In genomic region chrX:108833381-108834020, GRCm38 (mm10) we compare ENCODE assay signal across 8 mouse cellular contexts. TPM values are rescaled to one million over a fixed set of nuclear protein-coding genes. Genes with fewer than 3 reads are reported as not detected.
DNase-seq lines count a peak whose midpoint lies in the region; ATAC-seq and TF ChIP-seq lines count a peak whose summit lies in the region.

No protein-coding gene starts in this region.

- no peak for ATAC-seq in heart, embryonic 15.5 days (replicated peaks; ENCODE audit: insufficient number of reproducible peaks, insufficient read depth, low FRiP score, low read depth)
- 0 out of 2 replicates have a peak, but pooled peaks have one; percentile 12 for ATAC-seq in liver, postnatal 0 days

- H3K4me2 ChIP-seq in heart, embryonic 15.5 days, result peak overlapping the region; percentile 60
- peak overlapping the region; percentile 76 for H3K4me2 ChIP-seq in liver, postnatal 0 days (ENCODE audit: low read depth, low read length)

- peak overlapping the region; percentile 79 for H3K9ac ChIP-seq in ES-Bruce4 (ENCODE audit: low read depth, poor library complexity, severe bottlenecking)
- H3K9ac ChIP-seq in heart, embryonic 15.5 days, result peak overlapping the region; percentile 57
- H3K9ac ChIP-seq in liver, postnatal 0 days (replicated peaks), result peak overlapping the region; percentile 76

- H3K27me3 ChIP-seq in ES-Bruce4 (ENCODE audit: control insufficient read depth, insufficient read depth, low read length, poor library complexity, severe bottlenecking), result no peaks in the 10 kb centered on the region
- H3K27me3 ChIP-seq in erythroblast, embryonic 14.5 days (ENCODE audit: control insufficient read depth), result no peaks in the 10 kb centered on the region
- no peaks in the 10 kb centered on the region for H3K27me3 ChIP-seq in heart, embryonic 15.5 days
- H3K27me3 ChIP-seq in liver, postnatal 0 days (ENCODE audit: insufficient read depth, low read length), result no peaks in the 10 kb centered on the region

- H3K4me1 ChIP-seq in ES-Bruce4 (ENCODE audit: control insufficient read depth, insufficient read depth, low read length), result no peaks in the 10 kb centered on the region
- peaks cover 3% of the 10 kb centered on the region for H3K4me1 ChIP-seq in erythroblast, embryonic 14.5 days (ENCODE audit: control insufficient read depth)
- H3K4me1 ChIP-seq in heart, embryonic 15.5 days (replicated peaks), result no peaks in the 10 kb centered on the region
- no peaks in the 10 kb centered on the region for H3K4me1 ChIP-seq in liver, postnatal 0 days (ENCODE audit: insufficient read depth)

- no peak overlapping the region for H3K27ac ChIP-seq in ES-Bruce4 (ENCODE audit: insufficient read depth, low read length)
- peak overlapping the region; percentile 89 for H3K27ac ChIP-seq in heart, embryonic 15.5 days
- H3K27ac ChIP-seq in liver, postnatal 0 days (ENCODE audit: low read depth), result peak overlapping the region; percentile 90

- H3K9me3 ChIP-seq in ES-Bruce4 (replicated peaks; ENCODE audit: control insufficient read depth, insufficient read depth, low read length, poor library complexity, severe bottlenecking), result no peaks in the 10 kb centered on the region
- H3K9me3 ChIP-seq in erythroblast, embryonic 14.5 days (ENCODE audit: control insufficient read depth, low read length), result no peaks in the 10 kb centered on the region
- no peaks in the 10 kb centered on the region for H3K9me3 ChIP-seq in heart, embryonic 15.5 days (replicated peaks)
- no peaks in the 10 kb centered on the region for H3K9me3 ChIP-seq in liver, postnatal 0 days (ENCODE audit: low read length)

- peak overlapping the region; percentile 88 for H3K4me3 ChIP-seq in ES-Bruce4 (ENCODE audit: low read depth, low read length)
- peak overlapping the region; percentile 83 for H3K4me3 ChIP-seq in erythroblast, embryonic 14.5 days (replicated peaks)
- peak overlapping the region; percentile 67 for H3K4me3 ChIP-seq in heart, embryonic 15.5 days
- H3K4me3 ChIP-seq in liver, postnatal 0 days (ENCODE audit: low read depth, low read length), result peak overlapping the region; percentile 72

- no peak for TF ChIP-seq EP300 in ES-Bruce4 (IDR thresholded peaks at IDR 0.05; ENCODE audit: insufficient read depth, low read depth, low read length)
- no peak for TF ChIP-seq EP300 in liver, postnatal 0 days (IDR thresholded peaks at IDR 0.05; ENCODE audit: low read depth)

- DNase-seq in brain, adult 2 months (ENCODE audit: low read depth, low spot score), result peak; percentile 27
- DNase-seq in kidney, postnatal 14 days, result peak; percentile 8
- peak; percentile 30 for DNase-seq in liver, postnatal 0 days
- DNase-seq in ovary, postnatal 14 days (ENCODE audit: low spot score), result peak; percentile 6
- DNase-seq in thymus, postnatal 14 days, result peak; percentile 29

- no peak for TF ChIP-seq POLR2A in ES-Bruce4 (IDR thresholded peaks at IDR 0.05; ENCODE audit: insufficient read depth, low read length)

- TF ChIP-seq CTCF in ES-Bruce4 (IDR thresholded peaks at IDR 0.05; ENCODE audit: low read depth, low read length), result no peak
- no peak for TF ChIP-seq CTCF in liver, postnatal 0 days (IDR thresholded peaks at IDR 0.05; ENCODE audit: low read depth)

- no peaks in the 10 kb centered on the region for H3K36me3 ChIP-seq in ES-Bruce4 (ENCODE audit: control insufficient read depth, insufficient read depth, low read length, poor library complexity, severe bottlenecking)
- peaks cover 3% of the 10 kb centered on the region; the same call in 1 of the 2 replicates for H3K36me3 ChIP-seq in erythroblast, embryonic 14.5 days (ENCODE audit: control insufficient read depth)
- no peaks in the 10 kb centered on the region for H3K36me3 ChIP-seq in heart, embryonic 15.5 days
- H3K36me3 ChIP-seq in liver, postnatal 0 days (replicated peaks; ENCODE audit: insufficient read depth, low read length), result no peaks in the 10 kb centered on the region

- WGBS in heart, embryonic 15.5 days, result 14% methylated on average over 20 of the region's 21 CpGs
- 21% methylated on average over 21 of the region's 21 CpGs for WGBS in liver, postnatal 0 days (ENCODE audit: insufficient replicate concordance)

RNA-seq across cellular contexts. Expression of gene Brwd3, which starts 0.7 kb away (rescaled TPM):
- polyA plus RNA-seq in ES-Bruce4 (2011; ENCODE audit: insufficient read depth, insufficient read length, low read depth, missing spikeins), result 40.1 and 45.0 TPM in 2 replicates
- polyA plus RNA-seq in erythroblast, embryonic 14.5 days (2012), result 0.02 and 0.04 TPM in 2 replicates
- 1.5 and 2.0 TPM in 2 replicates for polyA plus RNA-seq in heart, embryonic 15.5 days (2015; fragmentation: Nextera tagmentation; extraction: Ambion mirVana)
- polyA plus RNA-seq in liver, postnatal 0 days (2015; fragmentation: Nextera tagmentation; extraction: Ambion mirVana), result 0.77 and 0.89 TPM in 2 replicates

Comparison
In these comparisons a context has a peak if more than half of its experiments do, and no peak if none do; other contexts are left out.
1. RNA of gene Brwd3, which starts 0.7 kb away (polyA plus RNA-seq): 40.1 to 45.0 TPM in ES-Bruce4; 1.5 to 2.0 TPM in heart, embryonic 15.5 days, 0.77 to 0.89 TPM in liver, postnatal 0 days and 0.02 to 0.04 TPM in erythroblast, embryonic 14.5 days; every median in the first group is over 10 times any median in the second.
2. Peak in every context shown above with its lines, with median percentiles within 50 percentile points of each other: H3K4me3 ChIP-seq, H3K9ac ChIP-seq and DNase-seq.